Mouse (Mus musculus) telencephalon, adult 2 months (tissue): ENCODE measurements at regions not wholly inside any gene's neighbourhood (a gene's known extent, or its start where the extent isn't known, plus 50 kb on each side); places are given as distances from the start of the nearest gene placed in this dataset.

Source experiments
- DNase-seq: peaks from one replicate; pipeline ENCODE4 v3.0.0-alpha.2; 2011; ENCODE audit warnings: low read depth, low spot score

DNA sequence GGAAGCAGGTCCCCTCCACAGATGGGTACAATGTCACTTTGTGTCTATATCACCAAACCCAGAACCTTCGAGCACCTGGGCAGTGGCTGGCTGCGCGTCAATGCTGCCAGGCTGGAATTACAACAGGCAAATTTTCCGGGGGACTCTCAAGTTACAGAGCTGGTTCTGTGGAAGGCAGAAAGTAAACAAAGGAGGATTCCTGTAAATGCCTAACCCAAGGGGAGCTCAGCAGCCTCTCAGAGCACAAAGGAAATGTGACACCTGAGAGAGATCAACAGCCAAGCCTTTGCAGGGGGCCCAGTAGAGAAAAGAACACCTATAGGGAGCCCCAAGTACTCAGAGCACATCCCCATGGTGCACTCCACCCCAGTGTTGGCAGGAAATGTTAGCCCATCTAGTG, 70.7 kb downstream of the Setd4 start:
- no peak for DNase-seq

GRCm38 (mm10) chr16:93531937-93532336, 71.9 kb downstream of the Setd4 start:
- DNase-seq = no peak

GRCm38 (mm10) chr16:93522485-93522884, 81.4 kb downstream of the Setd4 start:
- DNase-seq = no peak

GRCm38 (mm10) chr16:93520481-93520880, 83.4 kb downstream of the Setd4 start:
- no peak for DNase-seq

- no peak for DNase-seq
Observed at GRCm38 (mm10) chr16:93518620-93519019, 85.2 kb downstream of the Setd4 start.

- no peak for DNase-seq
Observed at GRCm38 (mm10) chr16:93516793-93517192, 87.1 kb downstream of the Setd4 start.

- DNase-seq = no peak
Observed at GRCm38 (mm10) chr16:93515456-93515941, 88.4 kb downstream of the Setd4 start.

DNA sequence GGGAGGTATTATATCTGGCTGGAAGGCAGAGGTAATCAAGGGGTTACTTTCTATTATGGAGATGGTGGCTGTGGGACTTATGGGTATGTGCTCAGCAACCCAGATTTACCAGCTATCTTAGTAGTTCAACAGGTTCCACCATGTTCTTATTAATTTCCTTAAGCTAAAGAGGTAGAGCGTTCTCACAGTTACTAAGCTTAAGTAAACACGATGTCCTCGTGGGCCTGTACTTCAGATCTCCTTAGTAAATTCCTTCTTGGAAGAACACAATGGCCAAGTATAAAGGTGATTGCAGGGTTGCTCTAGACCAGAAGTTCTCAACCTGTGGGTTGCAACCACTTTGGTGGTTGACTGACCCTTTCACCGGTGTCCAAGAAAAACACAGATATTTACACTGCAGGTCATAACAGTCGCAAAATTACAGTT, 90.2 kb downstream of the Setd4 start:
- no peak for DNase-seq

- no peak for DNase-seq
Observed at GRCm38 (mm10) chr16:93511988-93512387, 91.9 kb downstream of the Setd4 start.

DNA sequence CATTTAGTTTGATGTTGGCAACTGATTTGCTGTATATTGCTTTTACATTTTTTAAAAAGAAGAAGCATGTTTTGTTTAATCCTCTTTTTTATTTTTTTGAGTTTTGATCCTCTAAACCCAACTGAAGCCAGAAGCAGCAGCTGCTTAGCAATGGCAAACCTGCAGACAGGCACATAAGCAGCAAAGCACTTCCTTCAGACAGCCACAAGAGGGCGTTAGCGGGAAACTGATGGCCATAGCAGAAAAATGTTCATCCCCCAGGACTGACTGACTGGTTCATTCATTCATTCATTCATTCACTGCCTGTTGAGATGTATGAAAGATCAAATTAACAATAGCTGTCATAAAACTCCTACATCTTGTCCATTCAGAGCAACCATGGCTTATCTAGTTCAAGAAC, 92.3 kb downstream of the Setd4 start:
- no peak for DNase-seq

DNA sequence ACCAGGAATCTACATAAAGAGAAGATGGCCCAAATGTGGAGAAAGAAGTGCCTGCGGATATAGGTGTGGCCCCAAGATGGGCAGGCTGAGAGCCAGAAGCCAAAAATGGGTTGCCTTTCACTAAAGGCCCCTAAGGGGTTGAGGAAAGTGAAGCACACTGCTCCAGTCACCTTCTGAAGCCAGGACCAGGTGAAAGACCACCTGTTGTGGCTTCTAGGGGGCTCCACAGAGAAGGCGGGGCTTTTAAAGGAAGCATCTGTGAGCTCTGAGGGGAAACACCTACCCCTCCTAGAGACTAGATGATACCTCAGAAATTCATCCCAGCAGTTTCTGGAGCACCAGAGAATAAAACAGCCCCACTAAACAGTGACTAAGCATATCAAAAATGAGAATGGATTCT, 105.1 kb downstream of the Setd4 start:
- DNase-seq = no peak

GRCm38 (mm10) chr16:93493337-93494002, 110.4 kb downstream of the Setd4 start:
- no peak for DNase-seq

DNA sequence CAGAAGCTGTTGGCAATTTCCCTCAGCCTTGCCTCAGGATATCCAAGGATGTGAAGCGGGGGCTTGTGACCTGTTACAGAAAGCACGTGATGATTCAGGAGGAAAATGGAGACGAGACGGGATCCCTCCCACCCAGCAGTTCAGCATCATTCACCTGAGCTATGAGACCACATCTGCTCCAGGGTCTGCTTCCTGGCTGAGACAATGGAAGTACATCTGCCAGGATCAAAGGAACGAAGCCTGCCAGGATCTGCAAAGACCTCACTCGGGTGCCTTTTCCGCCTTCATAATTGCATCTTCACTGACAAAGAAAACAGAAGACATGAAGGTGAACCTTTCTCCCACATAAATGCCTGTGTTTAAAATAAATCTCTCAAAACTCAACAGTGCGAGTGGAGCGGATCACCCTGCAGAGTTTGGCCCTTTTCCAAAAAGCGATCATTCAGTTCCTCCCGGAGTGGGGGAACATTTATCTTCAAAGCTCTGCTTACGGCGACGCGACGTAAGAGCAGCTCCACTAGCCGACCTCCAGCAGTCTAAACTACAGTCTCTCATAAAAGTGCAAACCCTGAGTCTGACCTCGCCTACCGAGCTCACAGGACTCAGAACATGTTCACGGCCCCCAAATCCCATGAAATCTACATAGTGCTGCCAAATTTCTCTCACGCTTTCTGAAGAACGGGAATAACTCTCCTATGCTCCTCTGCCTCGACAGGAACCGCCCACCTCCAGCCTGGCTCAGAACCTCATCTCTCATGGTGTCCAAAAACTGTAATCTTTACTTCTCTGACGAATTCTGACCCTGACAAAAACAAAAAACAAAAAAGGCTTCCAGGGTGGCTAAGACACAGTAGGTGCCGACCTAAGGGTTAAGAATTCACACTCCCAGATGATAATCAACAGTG, 117.0 kb downstream of the Setd4 start:
- peak; percentile 34 for DNase-seq

GRCm38 (mm10) chr16:93469957-93470356, 133.9 kb downstream of the Setd4 start:
- no peak for DNase-seq

DNA sequence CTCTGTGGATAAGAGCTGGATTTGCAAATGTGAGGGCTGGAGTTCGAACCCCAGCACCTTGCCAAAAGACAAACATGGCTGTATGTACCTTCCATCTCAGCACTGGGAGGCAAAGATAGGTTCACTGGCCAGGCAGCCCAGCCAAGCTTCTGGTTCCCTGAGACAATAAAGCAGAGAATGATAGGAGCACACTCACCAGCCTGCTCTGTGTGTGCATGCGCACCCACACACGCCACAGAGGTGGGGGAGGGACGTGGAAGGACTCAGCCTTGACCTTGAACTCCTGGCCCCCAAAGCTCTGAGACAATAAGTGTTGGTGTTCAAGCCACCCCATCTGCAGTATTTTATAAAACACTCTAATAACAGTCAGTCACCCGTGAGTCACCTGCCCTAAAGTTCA, 138.1 kb downstream of the Setd4 start:
- no peak for DNase-seq

DNA sequence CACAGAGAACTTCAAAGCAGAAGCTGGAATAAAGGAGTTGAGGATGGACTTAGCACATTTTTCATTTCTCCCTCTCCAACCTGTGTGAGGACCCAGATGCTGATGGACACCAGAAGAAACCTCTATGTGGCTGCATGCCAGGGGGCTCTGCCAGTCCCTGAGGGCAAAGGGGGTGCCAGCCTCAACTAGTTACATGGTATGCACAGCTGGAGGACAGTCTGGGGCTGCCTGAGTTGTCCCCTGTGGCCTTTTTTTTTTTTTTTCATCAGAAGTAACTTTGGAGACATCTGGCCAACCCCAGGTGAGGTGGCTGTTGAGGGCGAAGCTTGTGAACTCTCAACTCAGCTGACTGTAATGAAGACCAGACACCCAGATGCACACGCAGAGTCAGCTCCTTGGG, 139.0 kb downstream of the Setd4 start:
- DNase-seq = no peak

- no peak for DNase-seq
Observed at GRCm38 (mm10) chr16:93463405-93463804, 140.5 kb downstream of the Setd4 start.

DNA sequence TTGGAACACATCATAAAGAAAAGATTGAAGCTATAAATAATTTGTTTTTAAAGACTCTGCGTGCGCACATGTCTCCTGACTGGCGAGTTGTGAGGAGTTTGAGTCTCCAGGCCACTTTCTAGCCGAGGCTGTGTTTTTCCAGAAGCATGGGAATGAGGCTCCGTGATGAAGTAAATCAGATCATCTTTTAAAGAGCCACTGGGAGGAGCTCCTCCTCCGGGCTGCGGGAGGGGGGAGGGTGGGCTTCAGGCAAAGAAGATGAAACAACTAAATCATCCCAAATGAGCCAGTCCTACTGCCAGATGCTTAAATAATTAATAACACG, 141.6 kb downstream of the Setd4 start:
- DNase-seq = no peak

GRCm38 (mm10) chr16:93461406-93462285, 142.2 kb downstream of the Setd4 start:
- no peak for DNase-seq

DNA sequence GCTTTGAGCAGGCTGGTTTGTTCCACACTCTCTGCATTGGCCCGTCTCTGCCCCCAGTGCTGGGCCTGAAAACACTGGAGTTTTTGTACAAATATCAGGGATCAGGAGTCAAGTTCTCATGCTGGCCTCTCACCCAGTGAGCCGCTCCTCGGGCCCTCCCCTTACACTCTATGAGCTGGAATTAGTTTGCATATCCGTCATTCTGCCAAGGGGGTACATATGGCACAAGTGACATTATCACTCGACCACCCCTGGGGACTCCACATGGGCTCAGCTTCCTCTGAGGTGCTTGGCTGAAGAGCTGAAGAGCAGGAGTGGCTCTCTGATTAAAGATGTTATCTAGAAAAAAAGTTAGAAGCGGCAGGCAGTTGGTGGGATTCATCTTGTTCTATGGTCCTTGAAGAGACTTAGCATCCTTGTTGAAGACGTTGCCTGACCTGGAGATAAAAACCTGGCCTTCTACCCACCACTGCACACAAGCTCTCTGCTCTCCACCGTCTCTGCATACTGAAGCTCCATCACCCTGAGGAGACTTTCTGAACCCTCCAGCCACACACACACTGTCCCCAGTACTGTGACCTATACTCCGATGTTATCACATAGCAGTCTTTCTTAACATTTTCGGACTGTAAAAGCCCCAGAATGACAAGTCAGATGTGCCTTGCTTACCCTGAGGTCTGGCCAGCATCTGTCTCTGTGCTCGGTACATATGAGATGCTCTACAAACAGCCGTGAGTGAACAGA, 144.2 kb downstream of the Setd4 start:
- DNase-seq = no peak
